Mouse (Mus musculus): ENCODE results near the gene Etl4. TPM values are rescaled to one million over a fixed set of nuclear protein-coding genes. Genes with fewer than 3 reads are reported as not detected.
"Not testable (repeated sequence)": the region's sequence is repeated elsewhere in the genome, so short reads cannot be mapped to it uniquely, and the experiment has no call there.

The Etl4 gene
- polyA plus RNA-seq, 1 experiment from 2014 or later, result 77.7 TPM

- ChIA-PET POLR2A (no interaction called here), CTCF (interaction anchor here (1.5 kb wide), 1 partner anchor 10 kb away, joined by 4 read pairs; no protein-coding TSS in a partner anchor)
- H3K27me3 ChIP-seq, result no peaks in the 10 kb centered on the region
- DNase-seq (ENCODE audit: low read depth, low spot score) (no peak), ATAC-seq (no peak)
- no peak for TF ChIP-seq CTCF (IDR thresholded peaks at IDR 0.05)
- in situ Hi-C loops (cut with MboI; ENCODE audit: low pct_unique_long_range_greater_than_20kb), result loop anchor here (25.0 kb wide), 1 partner anchor 1250 kb away; no protein-coding TSS in a partner anchor
Observed at GRCm38 (mm10) chr2:20662696-20663095, 753.1 kb downstream of the Etl4 start.

GRCm38 (mm10) chr2:20665309-20665971 is 755.9 kb downstream of the Etl4 start:
- H3K27me3 ChIP-seq, result no peaks in the 10 kb centered on the region
- POLR2A ChIA-PET, result interaction anchor here (0.6 kb wide), 1 partner anchor 13 kb away, joined by 7 read pairs; no protein-coding TSS in a partner anchor
- DNase-seq (ENCODE audit: low read depth, low spot score), result no peak
- CTCF ChIA-PET, result no interaction called here
- TF ChIP-seq CTCF (IDR thresholded peaks at IDR 0.05), result no peak
- in situ Hi-C loops (cut with MboI; ENCODE audit: low pct_unique_long_range_greater_than_20kb), result loop anchor here (5.0 to 25.0 kb wide), 2 partner anchors 393 to 1253 kb away; no protein-coding TSS in a partner anchor
- ATAC-seq, result peak; percentile 32

GRCm38 (mm10) chr2:20666051-20666478 is 756.5 kb downstream of the Etl4 start:
- no peaks in the 10 kb centered on the region for H3K27me3 ChIP-seq
- in situ Hi-C loops (cut with MboI; ENCODE audit: low pct_unique_long_range_greater_than_20kb), result loop anchor here (5.0 to 25.0 kb wide), 2 partner anchors 394 to 1254 kb away; no protein-coding TSS in a partner anchor
- CTCF ChIA-PET, result no interaction called here
- ATAC-seq (peak; percentile 94), DNase-seq (ENCODE audit: low read depth, low spot score) (peak; percentile 77)
- POLR2A ChIA-PET, result interaction anchor here (0.6 kb wide), 1 partner anchor 13 kb away, joined by 7 read pairs; no protein-coding TSS in a partner anchor
- peak; percentile 89 for TF ChIP-seq CTCF (IDR thresholded peaks at IDR 0.05)

- H3K27me3 ChIP-seq, result no peaks in the 10 kb centered on the region
- ATAC-seq, result no peak
- in situ Hi-C loops (cut with MboI; ENCODE audit: low pct_unique_long_range_greater_than_20kb), result loop anchor here (5.0 to 25.0 kb wide), 2 partner anchors 396 to 1256 kb away; no protein-coding TSS in a partner anchor
- no peak for TF ChIP-seq CTCF (IDR thresholded peaks at IDR 0.05)
- ChIA-PET POLR2A (no interaction called here), CTCF (no interaction called here)
- DNase-seq (ENCODE audit: low read depth, low spot score), result no peak
Observed at GRCm38 (mm10) chr2:20667876-20668275, 758.3 kb downstream of the Etl4 start.

- H3K27me3 ChIP-seq; DNase-seq (ENCODE audit: low read depth, low spot score); POLR2A ChIA-PET; CTCF ChIA-PET; ATAC-seq: not testable (repeated sequence)
- in situ Hi-C loops (cut with MboI; ENCODE audit: low pct_unique_long_range_greater_than_20kb), result loop anchor here (5.0 to 25.0 kb wide), 2 partner anchors 396 to 1256 kb away; no protein-coding TSS in a partner anchor
Observed at GRCm38 (mm10) chr2:20668276-20669030, 758.9 kb downstream of the Etl4 start.

- no peaks in the 10 kb centered on the region for H3K27me3 ChIP-seq
- DNase-seq (ENCODE audit: low read depth, low spot score) (no peak), ATAC-seq (no peak)
- POLR2A ChIA-PET, result no interaction called here
- TF ChIP-seq CTCF (IDR thresholded peaks at IDR 0.05), result no peak
- CTCF ChIA-PET, result no interaction called here
- in situ Hi-C loops (cut with MboI; ENCODE audit: low pct_unique_long_range_greater_than_20kb), result loop anchor here (5.0 to 25.0 kb wide), 2 partner anchors 397 to 1257 kb away; no protein-coding TSS in a partner anchor
Observed at GRCm38 (mm10) chr2:20669367-20669766, 759.8 kb downstream of the Etl4 start.

- ChIA-PET CTCF (no interaction called here), POLR2A (no interaction called here)
- H3K27me3 ChIP-seq, result no peaks in the 10 kb centered on the region
- DNase-seq (ENCODE audit: low read depth, low spot score), result no peak
- in situ Hi-C loops (cut with MboI; ENCODE audit: low pct_unique_long_range_greater_than_20kb), result loop anchor here (25.0 kb wide), 1 partner anchor 1259 kb away; no protein-coding TSS in a partner anchor
- no peak for ATAC-seq
- TF ChIP-seq CTCF (IDR thresholded peaks at IDR 0.05), result no peak
Observed at GRCm38 (mm10) chr2:20671546-20672255, 762.1 kb downstream of the Etl4 start.

- TF ChIP-seq CTCF (IDR thresholded peaks at IDR 0.05), result no peak
- CTCF ChIA-PET, result interaction anchor here (1.0 to 1.8 kb wide), 2 partner anchors 24 to 52 kb away, joined by 4 to 8 read pairs; no protein-coding TSS in a partner anchor
- in situ Hi-C loops (cut with MboI; ENCODE audit: low pct_unique_long_range_greater_than_20kb), result loop anchor here (25.0 kb wide), 1 partner anchor 1260 kb away; no protein-coding TSS in a partner anchor
- H3K27me3 ChIP-seq, result no peaks in the 10 kb centered on the region
- DNase-seq (ENCODE audit: low read depth, low spot score) (no peak), ATAC-seq (no peak)
- POLR2A ChIA-PET, result no interaction called here
Observed at GRCm38 (mm10) chr2:20672281-20672680, 762.7 kb downstream of the Etl4 start.

- in situ Hi-C loops (cut with MboI; ENCODE audit: low pct_unique_long_range_greater_than_20kb), result loop anchor here (25.0 kb wide), 1 partner anchor 1261 kb away; no protein-coding TSS in a partner anchor
- CTCF ChIA-PET, result interaction anchor here (0.7 to 1.8 kb wide), 19 partner anchors 10 to 946 kb away, joined by 3 to 8 read pairs (median 4); no protein-coding TSS in a partner anchor
- ATAC-seq, result peak; percentile 37
Observed at GRCm38 (mm10) chr2:20672803-20673603, 763.4 kb downstream of the Etl4 start.

More at GRCm38 (mm10) chr2:20672803-20673603, 763.4 kb downstream of the Etl4 start:
- no peaks in the 10 kb centered on the region for H3K27me3 ChIP-seq
- POLR2A ChIA-PET, result interaction anchor here (0.6 kb wide), 1 partner anchor 338 kb away, joined by 3 read pairs; no protein-coding TSS in a partner anchor
- no peak for DNase-seq (ENCODE audit: low read depth, low spot score)
- TF ChIP-seq CTCF (IDR thresholded peaks at IDR 0.05), result peak; percentile 93

Data from Patski (cell line).